Mouse (Mus musculus) embryonic facial prominence, embryonic 13.5 days (tissue): Measurements from ENCODE around the gene Fh1. TPM values are rescaled to one million over a fixed set of nuclear protein-coding genes. Genes with fewer than 3 reads are reported as not detected.

Experiments
- ATAC-seq: fragments of 200-750 bp; cut with Nextera tagmentation; 2 replicates; pipeline ENCODE4 v1.8.0; 2017; ENCODE audit warnings: low read depth; ENCODE audit not compliant: insufficient number of reproducible peaks, insufficient read depth, low FRiP score, low TSS enrichment
- H3K27ac ChIP-seq: fragments of 300-500 bp; sonication (generic); 2 replicates; pipeline ENCODE4 v1.5.1; 2015; ENCODE audit warnings: moderate library complexity, mild to moderate bottlenecking, inconsistent platforms
- H3K27me3 ChIP-seq: fragments of 300-500 bp; sonication (generic); 2 replicates; pipeline ENCODE4 v1.6.1; 2015; ENCODE audit warnings: mild to moderate bottlenecking, inconsistent platforms
- H3K36me3 ChIP-seq: fragments of 300-500 bp; sonication (generic); 2 replicates; pipeline ENCODE4 v1.6.1; 2015; ENCODE audit warnings: mild to moderate bottlenecking, inconsistent platforms
- H3K4me1 ChIP-seq: fragments of 300-500 bp; sonication (generic); 2 replicates; pipeline ENCODE4 v1.6.1; 2015; ENCODE audit warnings: inconsistent platforms
- H3K4me2 ChIP-seq: fragments of 300-500 bp; sonication (generic); 2 replicates; pipeline ENCODE4 v1.6.1; 2015; ENCODE audit warnings: moderate library complexity, mild to moderate bottlenecking, inconsistent platforms
- H3K4me3 ChIP-seq: fragments of 300-500 bp; sonication (generic); 2 replicates; pipeline ENCODE4 v1.5.1; 2015; ENCODE audit warnings: mild to moderate bottlenecking, inconsistent platforms
- H3K9ac ChIP-seq: fragments of 300-500 bp; sonication (generic); 2 replicates; pipeline ENCODE4 v1.6.1; 2015; ENCODE audit warnings: mild to moderate bottlenecking, inconsistent platforms
- H3K9me3 ChIP-seq: fragments of 300-500 bp; sonication (generic); 2 replicates; pipeline ENCODE4 v1.6.1; 2016; ENCODE audit warnings: inconsistent platforms
- WGBS: fragments of 180-500 bp; shearing (Covaris S2); methylation state at CpG from one replicate; pipeline ENCODE4 v1.1.7; 2015; ENCODE audit warnings: mixed read lengths; 5-methylcytosine and 5-hydroxymethylcytosine counted together
- polyA plus RNA-seq: library from polyadenylated mRNA; unstranded; fragments of >200 nt; fragmentation: Nextera tagmentation; extraction: Ambion mirVana; gene quantifications from 2 replicates; pipeline ENCODE4 v1.2.1, GENCODE M21; 2015

Gene Fh1
- polyA plus RNA-seq, 1 experiment from 2014 or later = 111 TPM

- Histone ChIP-seq H3K9ac (no peak overlapping the region), H3K4me2 (no peak overlapping the region), H3K27me3 (no peaks in the 10 kb centered on the region), H3K4me1 (no peaks in the 10 kb centered on the region), H3K9me3 (no peaks in the 10 kb centered on the region), H3K4me3 (no peak overlapping the region), H3K36me3 (no peaks in the 10 kb centered on the region), H3K27ac (no peak overlapping the region)
- WGBS = 79% methylated on average over 2 of the region's 2 CpGs
- ATAC-seq = no peak
Observed at GRCm38 (mm10) chr1:175578425-175579096, 46.9 kb downstream of the Fh1 start.

GRCm38 (mm10) chr1:175574129-175574528 is 51.3 kb downstream of the Fh1 start:
- Histone ChIP-seq H3K9ac (no peak overlapping the region), H3K4me2 (no peak overlapping the region), H3K27me3 (no peaks in the 10 kb centered on the region), H3K9me3 (no peaks in the 10 kb centered on the region), H3K4me3 (no peak overlapping the region), H3K4me1 (no peaks in the 10 kb centered on the region), H3K36me3 (no peaks in the 10 kb centered on the region), H3K27ac (no peak overlapping the region)
- 87% methylated on average over 2 of the region's 2 CpGs for WGBS
- no peak for ATAC-seq

GRCm38 (mm10) chr1:175565579-175566103 is 59.8 kb downstream of the Fh1 start:
- WGBS = 74% methylated on average over 6 of the region's 6 CpGs
- Histone ChIP-seq H3K27me3 (no peaks in the 10 kb centered on the region), H3K4me2 (no peak overlapping the region), H3K9ac (no peak overlapping the region), H3K36me3 (no peaks in the 10 kb centered on the region), H3K4me1 (peaks cover 4% of the 10 kb centered on the region; the same call in 1 of the 2 replicates), H3K4me3 (no peak overlapping the region), H3K9me3 (no peaks in the 10 kb centered on the region), H3K27ac (no peak overlapping the region)
- ATAC-seq = no peak

- Histone ChIP-seq H3K27ac (no peak overlapping the region), H3K9me3 (no peaks in the 10 kb centered on the region), H3K27me3 (no peaks in the 10 kb centered on the region), H3K4me2 (no peak overlapping the region), H3K9ac (no peak overlapping the region), H3K4me3 (no peak overlapping the region), H3K36me3 (no peaks in the 10 kb centered on the region), H3K4me1 (peaks cover 4% of the 10 kb centered on the region; the same call in 1 of the 2 replicates)
- WGBS = 84% methylated on average over 4 of the region's 4 CpGs
- ATAC-seq = no peak
Observed at GRCm38 (mm10) chr1:175564321-175564720, 61.1 kb downstream of the Fh1 start.

GRCm38 (mm10) chr1:175562379-175562778 is 63.1 kb downstream of the Fh1 start:
- Histone ChIP-seq H3K4me3 (no peak overlapping the region), H3K4me1 (peaks cover 4% of the 10 kb centered on the region; the same call in 1 of the 2 replicates), H3K27me3 (no peaks in the 10 kb centered on the region), H3K27ac (no peak overlapping the region), H3K9ac (no peak overlapping the region), H3K36me3 (no peaks in the 10 kb centered on the region), H3K4me2 (no peak overlapping the region), H3K9me3 (no peaks in the 10 kb centered on the region)
- 83% methylated on average over 2 of the region's 2 CpGs for WGBS
- no peak for ATAC-seq

- Histone ChIP-seq H3K4me3 (no peak overlapping the region), H3K36me3 (no peaks in the 10 kb centered on the region), H3K27ac (no peak overlapping the region), H3K9me3 (no peaks in the 10 kb centered on the region), H3K9ac (no peak overlapping the region), H3K4me1 (peaks cover 4% of the 10 kb centered on the region; the same call in 1 of the 2 replicates), H3K27me3 (no peaks in the 10 kb centered on the region), H3K4me2 (no peak overlapping the region)
- no peak for ATAC-seq
Observed at GRCm38 (mm10) chr1:175561806-175562205, 63.6 kb downstream of the Fh1 start.

- no peak overlapping the region for H3K4me3 ChIP-seq
- no peak for ATAC-seq
- H3K27ac ChIP-seq = no peak overlapping the region
- H3K9ac ChIP-seq = no peak overlapping the region
- 84% methylated on average over 1 of the region's 1 CpGs for WGBS
- H3K27me3 ChIP-seq = no peaks in the 10 kb centered on the region
- no peak overlapping the region for H3K4me2 ChIP-seq
- no peaks in the 10 kb centered on the region for H3K36me3 ChIP-seq
- H3K4me1 ChIP-seq = no peaks in the 10 kb centered on the region
- H3K9me3 ChIP-seq = no peaks in the 10 kb centered on the region
Observed at GRCm38 (mm10) chr1:175554641-175555040, 70.8 kb downstream of the Fh1 start.

GRCm38 (mm10) chr1:175552474-175552873 is 73.0 kb downstream of the Fh1 start:
- ATAC-seq = no peak
- Histone ChIP-seq H3K4me3 (no peak overlapping the region), H3K9me3 (no peaks in the 10 kb centered on the region), H3K9ac (no peak overlapping the region), H3K27me3 (no peaks in the 10 kb centered on the region), H3K4me1 (no peaks in the 10 kb centered on the region), H3K27ac (no peak overlapping the region), H3K36me3 (no peaks in the 10 kb centered on the region), H3K4me2 (no peak overlapping the region)
- 61% methylated on average over 3 of the region's 3 CpGs for WGBS

- Histone ChIP-seq H3K4me2 (no peak overlapping the region), H3K36me3 (no peaks in the 10 kb centered on the region), H3K27ac (no peak overlapping the region), H3K27me3 (no peaks in the 10 kb centered on the region), H3K9me3 (no peaks in the 10 kb centered on the region), H3K9ac (no peak overlapping the region), H3K4me1 (no peaks in the 10 kb centered on the region), H3K4me3 (no peak overlapping the region)
- no peak for ATAC-seq
- WGBS = 86% methylated on average over 1 of the region's 1 CpGs
Observed at GRCm38 (mm10) chr1:175550586-175550985, 74.8 kb downstream of the Fh1 start.

Other genes starting within 250 kb of the Fh1 start
- 2.4 and 3.2 TPM in 2 replicates for gene Rgs7, start 133.1 kb downstream of the Fh1 start, polyA plus RNA-seq
- gene Kmo, start 5.3 kb downstream of the Fh1 start, polyA plus RNA-seq = 0.21 and 0.22 TPM in 2 replicates
- 6.0 and 6.2 TPM in 2 replicates for gene Opn3, start 67.1 kb upstream of the Fh1 start, polyA plus RNA-seq
- 1.8 and 1.9 TPM in 2 replicates for gene Chml, start 67.3 kb upstream of the Fh1 start, polyA plus RNA-seq
- gene Wdr64, start 73.0 kb upstream of the Fh1 start, polyA plus RNA-seq = not detected in 2 replicates